Mouse (Mus musculus) megakaryocyte, adult 5-6 weeks (primary cell): ENCODE measurements around the gene Hspa1l. TPM values are rescaled to one million over a fixed set of nuclear protein-coding genes. Genes with fewer than 3 reads are reported as not detected.
"Not testable (repeated sequence)": the region's sequence is repeated elsewhere in the genome, so short reads cannot be mapped to it uniquely, and the experiment has no call there.

ENCODE experiments used
- ATAC-seq: 2 replicates; pipeline ENCODE4 v1.8.0; 2016; ENCODE audit warnings: mild to moderate bottlenecking, inconsistent platforms; ENCODE audit not compliant: poor library complexity, severe bottlenecking
- total RNA-seq, 2 experiments: library from RNA; stranded (forward) in 1 of 2; stranded (reverse) in 1 of 2; fragments of 153-499, 151-499 nt in 1 of 2; fragments of 221-1000, 200-1000 nt in 1 of 2; gene quantifications; 2 replicates each; pipeline versions ENCODE4 v1.2.3 to v1.2.4; 2015 to 2017

The Hspa1l gene
- not detected in 2 replicates for total RNA-seq (2015)
- total RNA-seq (2017), result 0.22 TPM in 1 of 2 replicates, not detected in the other

DNA sequence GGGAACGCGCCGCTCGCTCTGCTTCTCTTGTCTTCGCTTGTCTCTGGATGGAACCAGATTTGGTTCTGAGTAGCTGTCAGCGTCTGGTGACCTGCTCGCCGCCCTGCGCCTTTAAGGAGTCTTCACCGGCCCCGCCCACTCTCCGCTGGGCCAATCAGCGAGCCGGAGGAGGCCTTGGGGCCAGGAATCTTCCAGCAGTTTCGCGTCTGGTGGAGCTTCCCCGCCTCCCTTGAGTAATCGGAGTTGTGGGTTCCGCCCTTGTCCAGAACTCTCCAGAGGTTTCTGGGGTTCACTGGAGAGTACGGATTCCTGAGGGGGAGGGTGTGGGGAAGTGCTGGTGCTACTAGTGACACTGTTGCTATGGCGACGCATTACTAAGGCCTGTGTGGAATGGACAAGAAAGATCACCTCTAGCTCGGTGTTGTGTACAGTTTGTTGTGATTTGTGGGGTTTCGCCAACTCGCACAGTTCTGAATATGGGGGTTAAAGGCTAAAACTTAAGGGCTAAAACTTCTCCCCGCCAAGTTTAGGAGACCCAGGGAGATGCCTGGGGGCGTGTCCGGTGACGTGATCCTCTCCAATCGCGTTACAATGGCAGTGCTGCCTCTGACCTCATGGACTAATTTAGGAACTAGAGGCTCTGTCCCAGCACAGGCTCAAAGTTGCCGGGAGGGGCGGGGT, at the start of gene Hspa1l, which contains the start of gene Hspa1a:
Gene Hspa1l, plus strand, starts transcription at position 635 of the 681 bp plus-strand sequence.
Gene Hspa1a, minus strand, starts transcription at position 88 of the 681 bp plus-strand sequence.
- ATAC-seq, result peak; percentile 95

DNA sequence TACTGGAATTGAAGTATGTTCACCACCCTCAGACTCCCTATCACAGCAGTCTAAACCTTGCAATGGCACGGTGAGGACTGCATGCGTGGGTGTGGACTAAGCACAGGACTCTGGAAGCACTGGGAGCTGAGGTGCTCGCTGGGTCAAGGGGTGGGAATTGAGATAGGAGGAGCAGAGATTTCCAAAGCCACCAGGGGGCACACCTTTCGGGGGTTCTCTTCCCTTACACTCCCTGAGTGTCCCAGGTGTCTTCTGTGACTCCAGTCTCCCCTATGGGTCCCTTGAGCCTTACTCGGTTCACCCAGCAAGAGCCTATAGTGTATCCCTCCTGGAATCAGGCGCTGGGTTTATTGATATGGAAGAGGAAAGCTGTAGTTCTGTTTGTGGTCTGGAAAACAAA, 49.6 kb upstream of the Hspa1l start:
- 0 out of 2 replicates have a peak, but pooled peaks have one; percentile 38 for ATAC-seq

GRCm38 (mm10) chr17:34924258-34924657, 48.2 kb upstream of the Hspa1l start:
- no peak for ATAC-seq

- no peak for ATAC-seq
These were observed 45.0 kb upstream of the Hspa1l start for GRCm38 (mm10) chr17:34927306-34928019.

GRCm38 (mm10) chr17:34928841-34929240, 43.7 kb upstream of the Hspa1l start:
- no peak for ATAC-seq

DNA sequence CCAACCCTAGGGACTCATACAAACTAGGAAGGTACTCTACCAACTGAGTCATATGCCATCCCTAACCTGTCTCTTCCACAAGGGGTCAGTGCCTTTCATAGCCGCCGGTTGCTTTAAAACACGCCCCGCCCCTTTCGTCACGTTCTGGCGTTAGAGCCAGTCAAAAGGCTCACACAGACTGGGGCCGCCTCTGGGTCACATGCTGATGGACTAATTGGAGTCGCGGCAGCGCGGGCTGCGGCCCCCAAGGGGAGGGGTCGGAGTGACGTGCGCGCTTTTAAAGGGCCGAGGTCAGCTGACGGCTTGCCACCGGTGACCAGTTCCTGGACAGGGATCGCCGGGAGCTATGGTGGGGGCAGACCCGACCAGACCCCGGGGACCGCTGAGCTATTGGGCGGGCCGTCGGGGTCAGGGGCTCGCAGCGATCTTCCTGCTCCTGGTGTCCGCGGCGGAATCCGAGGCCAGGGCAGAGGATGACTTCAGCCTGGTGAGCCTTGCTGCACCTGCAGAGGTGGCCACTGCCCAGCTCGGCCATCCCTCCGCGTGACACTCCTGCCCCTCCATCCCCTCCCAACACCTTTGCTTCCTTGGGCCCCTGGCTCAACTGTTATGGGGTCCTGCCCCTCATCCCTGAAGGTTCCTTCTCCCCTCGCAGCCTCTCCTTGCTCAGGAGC, 41.3 kb upstream of the Hspa1l start, which contains the start of gene Neu1:
Gene Neu1, plus strand, starts transcription at position 193 of the 674 bp plus-strand sequence.
- ATAC-seq, result peak; percentile 92

DNA sequence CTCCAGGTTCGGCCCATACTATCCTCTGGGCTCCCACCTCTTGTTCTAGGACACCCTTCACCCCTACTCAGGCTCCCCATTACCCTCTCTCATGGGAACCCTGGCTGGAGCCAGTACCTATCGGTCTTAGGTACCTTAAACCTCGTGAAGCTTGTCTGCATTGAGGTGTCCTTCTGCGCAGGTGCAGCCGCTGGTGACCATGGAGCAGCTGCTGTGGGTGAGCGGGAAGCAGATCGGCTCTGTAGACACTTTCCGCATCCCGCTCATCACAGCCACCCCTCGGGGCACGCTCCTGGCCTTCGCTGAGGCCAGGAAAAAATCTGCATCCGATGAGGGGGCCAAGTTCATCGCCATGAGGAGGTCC, 40.8 kb upstream of the Hspa1l start:
- ATAC-seq, result no peak

DNA sequence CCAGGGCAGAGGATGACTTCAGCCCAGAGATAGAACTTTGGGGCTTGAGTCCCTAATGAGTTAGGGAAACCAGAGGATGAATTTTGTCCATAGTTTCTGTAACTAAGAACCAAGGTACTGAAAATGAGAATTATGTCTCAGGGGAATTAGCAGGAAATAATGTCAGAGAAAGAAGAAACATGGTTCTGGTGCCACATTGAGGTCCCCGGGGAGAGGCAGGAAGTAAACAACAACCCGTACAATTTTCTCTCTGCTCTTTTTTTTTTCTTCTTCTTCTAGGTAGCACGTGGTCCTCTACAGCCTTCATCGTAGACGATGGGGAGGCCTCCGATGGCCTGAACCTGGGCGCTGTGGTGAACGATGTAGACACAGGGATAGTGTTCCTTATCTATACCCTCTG, 40.2 kb upstream of the Hspa1l start:
- ATAC-seq, result no peak

DNA sequence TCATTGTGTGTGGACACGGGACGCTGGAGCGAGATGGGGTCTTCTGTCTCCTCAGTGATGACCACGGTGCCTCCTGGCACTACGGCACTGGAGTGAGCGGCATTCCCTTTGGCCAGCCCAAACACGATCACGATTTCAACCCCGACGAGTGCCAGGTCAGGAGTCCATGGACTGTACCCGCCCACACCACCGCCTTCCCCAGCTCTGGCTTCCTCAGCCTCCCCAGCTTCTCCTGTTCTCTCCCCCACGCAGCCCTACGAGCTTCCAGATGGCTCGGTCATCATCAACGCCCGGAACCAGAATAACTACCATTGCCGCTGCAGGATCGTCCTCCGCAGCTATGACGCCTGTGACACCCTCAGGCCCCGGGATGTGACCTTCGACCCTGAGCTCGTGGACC, 38.5 kb upstream of the Hspa1l start:
- ATAC-seq, result no peak

DNA sequence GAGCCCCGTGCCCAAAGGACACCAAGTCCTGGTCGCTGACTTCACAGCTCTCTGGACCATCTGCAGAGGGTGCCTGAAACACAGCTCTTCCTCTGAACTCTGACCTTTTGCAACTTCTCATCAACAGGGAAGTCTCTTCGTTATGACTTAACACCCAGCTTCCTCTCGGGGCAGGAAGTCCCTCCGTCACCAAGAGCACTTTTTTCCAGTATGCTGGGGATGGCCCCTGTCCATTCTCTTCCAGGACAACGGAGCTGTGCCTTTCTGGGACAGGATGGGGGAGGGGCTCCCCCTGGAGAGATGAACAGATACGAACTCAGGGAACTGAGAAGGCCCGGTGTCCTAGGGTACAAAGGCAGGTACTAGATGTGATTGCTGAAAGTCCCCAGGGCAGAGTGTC, 37.7 kb upstream of the Hspa1l start:
- ATAC-seq, result peak; percentile 53

- peak; percentile 83 for ATAC-seq
These were observed 34.5 kb upstream of the Hspa1l start for GRCm38 (mm10) chr17:34937960-34938505.

- no peak for ATAC-seq
These were observed 31.0 kb upstream of the Hspa1l start for GRCm38 (mm10) chr17:34941344-34942041.

DNA sequence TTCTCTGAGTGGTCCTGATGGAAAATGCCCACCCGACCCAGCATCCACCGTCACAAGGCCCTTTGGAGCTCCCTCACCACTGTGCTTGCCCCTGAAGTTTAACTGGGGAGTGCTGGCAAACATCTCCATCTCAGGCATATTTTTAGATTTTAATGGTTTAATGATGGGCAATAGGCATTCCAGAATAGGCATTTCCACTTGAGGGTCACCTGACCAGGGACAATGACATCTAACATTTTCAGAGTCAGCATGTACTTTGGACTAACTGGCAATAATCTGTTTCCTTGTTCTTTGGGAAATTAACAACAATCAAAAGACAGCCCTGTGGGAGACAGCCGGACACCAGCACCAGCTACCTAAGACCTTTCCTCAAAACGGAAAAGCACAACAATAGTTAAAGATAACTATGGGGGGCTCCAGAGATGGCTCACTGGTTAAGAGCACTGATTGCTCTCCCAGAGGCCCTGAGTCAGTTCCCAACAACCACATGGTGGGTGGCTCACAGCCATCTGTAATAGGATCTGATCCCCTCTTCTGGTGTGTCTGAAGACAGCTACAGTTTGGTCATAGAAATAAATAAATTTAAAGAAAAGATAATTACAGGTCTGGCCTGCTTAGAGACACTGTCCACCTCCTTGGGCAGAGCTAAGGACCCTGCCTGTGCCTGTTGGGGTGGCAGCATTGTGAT, 29.2 kb upstream of the Hspa1l start:
- ATAC-seq, result no peak

DNA sequence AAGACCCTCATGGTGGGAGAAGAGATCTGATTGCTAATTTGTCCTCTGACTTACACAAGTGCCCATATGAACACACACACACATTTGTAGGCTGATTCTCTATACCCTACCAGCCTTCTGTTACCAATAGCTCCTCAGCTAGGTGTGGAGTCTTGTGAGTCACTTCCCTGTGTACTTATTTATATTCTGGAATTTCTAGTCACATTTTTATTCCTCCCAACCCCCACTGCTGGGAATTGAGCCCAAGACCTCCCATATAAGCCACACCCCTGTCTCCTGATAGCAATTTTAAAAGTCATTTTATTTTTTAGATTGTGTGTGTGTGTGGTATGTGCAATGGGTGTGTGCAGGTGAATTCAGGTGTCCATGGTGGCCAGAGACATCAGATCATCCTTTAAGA, 28.1 kb upstream of the Hspa1l start:
- no peak for ATAC-seq

DNA sequence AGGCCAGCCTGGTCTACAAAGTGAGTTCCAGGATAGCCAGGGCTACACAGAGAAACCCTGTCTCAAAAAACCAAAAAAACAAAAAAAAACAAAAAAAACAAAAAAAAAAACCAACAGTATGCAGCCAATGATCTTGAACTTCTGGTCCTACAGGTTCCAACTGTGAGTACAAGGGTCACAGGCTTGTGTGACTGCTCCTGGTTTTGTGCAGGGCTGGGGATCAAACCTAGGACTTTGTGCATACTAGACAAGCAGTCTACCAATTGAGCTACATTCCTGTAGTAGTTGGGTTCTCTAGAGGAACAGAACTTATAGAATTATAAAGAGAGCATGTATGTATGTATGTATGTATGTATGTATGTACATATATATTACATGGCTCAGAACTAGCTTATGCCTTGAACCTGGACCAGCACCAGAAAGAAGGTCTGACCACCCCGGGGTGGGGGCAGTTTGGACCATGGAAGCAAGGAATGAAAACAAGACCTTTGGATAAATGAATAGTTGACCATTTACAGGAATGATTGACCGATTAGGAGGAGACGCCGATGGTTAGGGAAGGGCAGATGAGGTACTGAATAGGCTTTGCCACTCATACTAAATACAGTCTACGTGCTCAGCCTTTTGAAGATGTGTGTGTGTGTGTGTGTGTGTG, 25.9 kb upstream of the Hspa1l start:
- no peak for ATAC-seq

DNA sequence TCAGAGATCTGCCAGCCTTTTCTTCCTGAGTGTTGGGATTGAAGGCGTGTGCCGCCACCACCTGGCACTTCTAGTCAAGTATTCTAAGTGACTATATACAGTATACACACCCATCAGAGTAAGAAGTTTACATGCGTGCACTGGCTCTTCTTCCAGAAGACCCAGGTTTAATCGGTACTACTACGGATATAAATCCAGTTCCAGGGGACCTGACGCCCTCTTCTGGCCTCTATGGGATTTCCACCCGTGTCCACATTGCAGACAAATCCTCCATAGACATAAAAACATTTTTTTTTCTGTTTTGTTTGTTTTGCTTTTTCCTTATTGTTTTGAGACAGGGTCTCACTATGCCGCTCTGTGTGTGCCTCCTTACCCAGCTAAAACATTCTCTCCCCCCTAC, 24.9 kb upstream of the Hspa1l start:
- peak; percentile 28; the same call in 1 of the 2 replicates for ATAC-seq

- ATAC-seq, result not testable (repeated sequence)
These were observed 23.6 kb upstream of the Hspa1l start for GRCm38 (mm10) chr17:34948721-34949552.

GRCm38 (mm10) chr17:34949553-34949969, 22.9 kb upstream of the Hspa1l start:
- no peak for ATAC-seq
